ENCODE assay signal across 8 mouse cellular contexts in genomic region chr2:61493918-61494712, GRCm38 (mm10).
A peak's percentile ranks its signal among the peaks of the same experiment; 100 is the strongest.
DNase-seq lines count a peak whose midpoint lies in the region; ATAC-seq and TF ChIP-seq lines count a peak whose summit lies in the region.

No protein-coding gene starts in this region.

- H3K4me2 ChIP-seq in hindbrain, postnatal 0 days (ENCODE audit: low read depth, low read length) = peak overlapping the region; percentile 36

- no peak overlapping the region for H3K4me3 ChIP-seq in hindbrain, postnatal 0 days (ENCODE audit: low read length)

- H3K27ac ChIP-seq in hindbrain, postnatal 0 days = no peak overlapping the region

- H3K36me3 ChIP-seq in hindbrain, postnatal 0 days (ENCODE audit: insufficient read depth, low read length) = no peaks in the 10 kb centered on the region

- peak; percentile 94 for DNase-seq in adipocyte (ENCODE audit: low spot score)
- peak; percentile 81 to 87 for DNase-seq in cerebellum, postnatal 36 days
- DNase-seq in frontal cortex, postnatal 36 days (ENCODE audit: low spot score in 2 of 2) = peak; percentile 84 to 92
- DNase-seq in hindbrain, postnatal 0 days (ENCODE audit: low spot score) = peak; percentile 93
- DNase-seq in left cerebral cortex, postnatal 10 days (ENCODE audit: extremely low spot score in 1 of 2, low spot score in 2 of 2) = peak; percentile 77 to 83
- DNase-seq in mesoderm, embryonic 11.5 days (ENCODE audit: low read depth, low spot score) = peak; percentile 83
- DNase-seq in right cerebral cortex, postnatal 36 days (ENCODE audit: low spot score in 2 of 2) = peak; percentile 67 to 71
- peak; percentile 64 to 77 for DNase-seq in urinary bladder, postnatal 36 days (ENCODE audit: low spot score in 2 of 2)

- intact Hi-C loops in left cerebral cortex, postnatal 10 days (cut with DNase I) = no loop called here

- peak; percentile 97 for TF ChIP-seq CTCF in hindbrain, postnatal 0 days (IDR thresholded peaks at IDR 0.05; ENCODE audit: low read depth)

- H3K9ac ChIP-seq in hindbrain, postnatal 0 days (replicated peaks; ENCODE audit: low read length) = no peak overlapping the region

- peak; percentile 71 for ATAC-seq in hindbrain, postnatal 0 days

- H3K4me1 ChIP-seq in hindbrain, postnatal 0 days (ENCODE audit: insufficient read depth, low read length) = 0 out of 2 replicates have a peak, but pooled peaks cover 2% of the 10 kb centered on the region

- WGBS in hindbrain, postnatal 0 days = 44% methylated on average over 11 of the region's 11 CpGs

- no peaks in the 10 kb centered on the region for H3K27me3 ChIP-seq in hindbrain, postnatal 0 days (ENCODE audit: insufficient read depth, low read length)

- no peaks in the 10 kb centered on the region for H3K9me3 ChIP-seq in hindbrain, postnatal 0 days (ENCODE audit: low read length)
